Mouse (Mus musculus): Measurements from ENCODE around the gene Gm29776. TPM values are rescaled to one million over a fixed set of nuclear protein-coding genes. Genes with fewer than 3 reads are reported as not detected.

Gm29776 gene
- polyA plus RNA-seq, 1 experiment from 2014 or later = 0.28 TPM

- peak overlapping the region; percentile 44 for H3K9ac ChIP-seq (ENCODE audit: low read depth, low read length)
- H3K36me3 ChIP-seq (ENCODE audit: control insufficient read depth, insufficient read depth, low read length) = no peaks in the 10 kb centered on the region
- H3K27ac ChIP-seq (ENCODE audit: low read depth, low read length) = peak overlapping the region; percentile 69
- no peaks in the 10 kb centered on the region for H3K9me3 ChIP-seq (ENCODE audit: control insufficient read depth, low read length)
- no peaks in the 10 kb centered on the region for H3K27me3 ChIP-seq (replicated peaks; ENCODE audit: control insufficient read depth, insufficient read depth, low read length)
- H3K4me1 ChIP-seq (ENCODE audit: control insufficient read depth, insufficient read depth, low read depth, low read length) = peaks cover 6% of the 10 kb centered on the region
- peak; percentile 73 for ATAC-seq
- H3K4me3 ChIP-seq (ENCODE audit: low read length) = peak overlapping the region; percentile 38
- 3% methylated on average over 15 of the region's 15 CpGs for WGBS
- H3K4me2 ChIP-seq (ENCODE audit: low read length) = peak overlapping the region; percentile 64
Observed at GRCm38 (mm10) chr14:54714617-54715081, 16.0 kb upstream of the Gm29776 start.

GRCm38 (mm10) chr14:54714121-54714520 is 15.5 kb upstream of the Gm29776 start:
- 2% methylated on average over 13 of the region's 13 CpGs for WGBS
- Histone ChIP-seq H3K27ac (ENCODE audit: low read depth, low read length) (peak overlapping the region; percentile 69), H3K9me3 (ENCODE audit: control insufficient read depth, low read length) (no peaks in the 10 kb centered on the region)

GRCm38 (mm10) chr14:54712861-54713260 is 14.2 kb upstream of the Gm29776 start:
- peaks cover 6% of the 10 kb centered on the region for H3K4me1 ChIP-seq (ENCODE audit: control insufficient read depth, insufficient read depth, low read depth, low read length)
- H3K36me3 ChIP-seq (ENCODE audit: control insufficient read depth, insufficient read depth, low read length) = no peaks in the 10 kb centered on the region
- H3K27ac ChIP-seq (ENCODE audit: low read depth, low read length) = no peak overlapping the region
- WGBS = 76% methylated on average over 8 of the region's 8 CpGs
- no peak overlapping the region for H3K4me2 ChIP-seq (ENCODE audit: low read length)
- no peak for ATAC-seq
- H3K9ac ChIP-seq (ENCODE audit: low read depth, low read length) = no peak overlapping the region
- H3K27me3 ChIP-seq (replicated peaks; ENCODE audit: control insufficient read depth, insufficient read depth, low read length) = no peaks in the 10 kb centered on the region
- no peaks in the 10 kb centered on the region for H3K9me3 ChIP-seq (ENCODE audit: control insufficient read depth, low read length)
- H3K4me3 ChIP-seq (ENCODE audit: low read length) = no peak overlapping the region

More at GRCm38 (mm10) chr14:54714121-54714520, 15.5 kb upstream of the Gm29776 start:
- H3K4me1 ChIP-seq (ENCODE audit: control insufficient read depth, insufficient read depth, low read depth, low read length) = peaks cover 6% of the 10 kb centered on the region
- H3K4me3 ChIP-seq (ENCODE audit: low read length) = peak overlapping the region; percentile 38
- H3K36me3 ChIP-seq (ENCODE audit: control insufficient read depth, insufficient read depth, low read length) = no peaks in the 10 kb centered on the region
- H3K27me3 ChIP-seq (replicated peaks; ENCODE audit: control insufficient read depth, insufficient read depth, low read length) = no peaks in the 10 kb centered on the region
- peak overlapping the region; percentile 64 for H3K4me2 ChIP-seq (ENCODE audit: low read length)
- peak; percentile 75 for ATAC-seq
- H3K9ac ChIP-seq (ENCODE audit: low read depth, low read length) = peak overlapping the region; percentile 44

GRCm38 (mm10) chr14:54712074-54712473 is 13.4 kb upstream of the Gm29776 start, which contains the start of gene Cebpe:
TSS of gene Cebpe (minus strand) at chr14:54712174.
- H3K27me3 ChIP-seq (replicated peaks; ENCODE audit: control insufficient read depth, insufficient read depth, low read length) = no peaks in the 10 kb centered on the region
- no peak within 1 kb of the TSS for H3K27ac ChIP-seq (ENCODE audit: low read depth, low read length)
- no peak within 1 kb of the TSS for H3K4me3 ChIP-seq (ENCODE audit: low read length)
- no peak for ATAC-seq
- H3K36me3 ChIP-seq (ENCODE audit: control insufficient read depth, insufficient read depth, low read length) = no peaks in the 10 kb centered on the region
- WGBS = 87% methylated on average over 7 of the region's 7 CpGs
- peaks cover 6% of the 10 kb centered on the region for H3K4me1 ChIP-seq (ENCODE audit: control insufficient read depth, insufficient read depth, low read depth, low read length)
- no peak within 1 kb of the TSS for H3K9ac ChIP-seq (ENCODE audit: low read depth, low read length)
- no peak within 1 kb of the TSS for H3K4me2 ChIP-seq (ENCODE audit: low read length)
- H3K9me3 ChIP-seq (ENCODE audit: control insufficient read depth, low read length) = no peaks in the 10 kb centered on the region

GRCm38 (mm10) chr14:54709054-54709453 is 10.4 kb upstream of the Gm29776 start:
- H3K4me3 ChIP-seq (ENCODE audit: low read length) = no peak overlapping the region
- WGBS = 89% methylated on average over 9 of the region's 9 CpGs
- H3K4me1 ChIP-seq (ENCODE audit: control insufficient read depth, insufficient read depth, low read depth, low read length) = no peaks in the 10 kb centered on the region
- H3K36me3 ChIP-seq (ENCODE audit: control insufficient read depth, insufficient read depth, low read length) = no peaks in the 10 kb centered on the region
- H3K27me3 ChIP-seq (replicated peaks; ENCODE audit: control insufficient read depth, insufficient read depth, low read length) = no peaks in the 10 kb centered on the region
- no peak for ATAC-seq
- no peak overlapping the region for H3K9ac ChIP-seq (ENCODE audit: low read depth, low read length)
- H3K4me2 ChIP-seq (ENCODE audit: low read length) = no peak overlapping the region
- no peak overlapping the region for H3K27ac ChIP-seq (ENCODE audit: low read depth, low read length)
- no peaks in the 10 kb centered on the region for H3K9me3 ChIP-seq (ENCODE audit: control insufficient read depth, low read length)

- 56% methylated on average over 16 of the region's 17 CpGs for WGBS
- Histone ChIP-seq H3K4me3 (ENCODE audit: low read length) (no peak overlapping the region), H3K27ac (ENCODE audit: low read depth, low read length) (no peak overlapping the region), H3K27me3 (replicated peaks; ENCODE audit: control insufficient read depth, insufficient read depth, low read length) (no peaks in the 10 kb centered on the region), H3K4me2 (ENCODE audit: low read length) (no peak overlapping the region), H3K4me1 (ENCODE audit: control insufficient read depth, insufficient read depth, low read depth, low read length) (no peaks in the 10 kb centered on the region), H3K36me3 (ENCODE audit: control insufficient read depth, insufficient read depth, low read length) (no peaks in the 10 kb centered on the region), H3K9me3 (ENCODE audit: control insufficient read depth, low read length) (no peaks in the 10 kb centered on the region), H3K9ac (ENCODE audit: low read depth, low read length) (no peak overlapping the region)
- no peak for ATAC-seq
Observed at GRCm38 (mm10) chr14:54706589-54707320, 8.1 kb upstream of the Gm29776 start.

GRCm38 (mm10) chr14:54705844-54706243 is 7.2 kb upstream of the Gm29776 start:
- Histone ChIP-seq H3K36me3 (ENCODE audit: control insufficient read depth, insufficient read depth, low read length) (no peaks in the 10 kb centered on the region), H3K27me3 (replicated peaks; ENCODE audit: control insufficient read depth, insufficient read depth, low read length) (no peaks in the 10 kb centered on the region; the same call in 1 of the 2 replicates), H3K4me3 (ENCODE audit: low read length) (no peak overlapping the region), H3K9ac (ENCODE audit: low read depth, low read length) (no peak overlapping the region), H3K27ac (ENCODE audit: low read depth, low read length) (no peak overlapping the region), H3K4me1 (ENCODE audit: control insufficient read depth, insufficient read depth, low read depth, low read length) (no peaks in the 10 kb centered on the region), H3K9me3 (ENCODE audit: control insufficient read depth, low read length) (no peaks in the 10 kb centered on the region), H3K4me2 (ENCODE audit: low read length) (no peak overlapping the region)
- no peak for ATAC-seq
- WGBS = 61% methylated on average over 5 of the region's 5 CpGs

GRCm38 (mm10) chr14:54703207-54703606 is 4.6 kb upstream of the Gm29776 start:
- 76% methylated on average over 10 of the region's 10 CpGs for WGBS
- H3K4me3 ChIP-seq (ENCODE audit: low read length) = no peak overlapping the region
- no peak overlapping the region for H3K4me2 ChIP-seq (ENCODE audit: low read length)
- H3K9me3 ChIP-seq (ENCODE audit: control insufficient read depth, low read length) = no peaks in the 10 kb centered on the region
- ATAC-seq = no peak
- H3K27ac ChIP-seq (ENCODE audit: low read depth, low read length) = no peak overlapping the region
- no peaks in the 10 kb centered on the region; the same call in 1 of the 2 replicates for H3K27me3 ChIP-seq (replicated peaks; ENCODE audit: control insufficient read depth, insufficient read depth, low read length)
- H3K9ac ChIP-seq (ENCODE audit: low read depth, low read length) = no peak overlapping the region
- H3K36me3 ChIP-seq (ENCODE audit: control insufficient read depth, insufficient read depth, low read length) = no peaks in the 10 kb centered on the region
- no peaks in the 10 kb centered on the region for H3K4me1 ChIP-seq (ENCODE audit: control insufficient read depth, insufficient read depth, low read depth, low read length)

GRCm38 (mm10) chr14:54701298-54701697 is 2.7 kb upstream of the Gm29776 start:
- Histone ChIP-seq H3K27ac (ENCODE audit: low read depth, low read length) (no peak overlapping the region), H3K4me3 (ENCODE audit: low read length) (no peak overlapping the region), H3K4me1 (ENCODE audit: control insufficient read depth, insufficient read depth, low read depth, low read length) (no peaks in the 10 kb centered on the region), H3K9ac (ENCODE audit: low read depth, low read length) (no peak overlapping the region), H3K36me3 (ENCODE audit: control insufficient read depth, insufficient read depth, low read length) (no peaks in the 10 kb centered on the region), H3K9me3 (ENCODE audit: control insufficient read depth, low read length) (no peaks in the 10 kb centered on the region), H3K4me2 (ENCODE audit: low read length) (no peak overlapping the region), H3K27me3 (replicated peaks; ENCODE audit: control insufficient read depth, insufficient read depth, low read length) (no peaks in the 10 kb centered on the region; the same call in 1 of the 2 replicates)
- 6% methylated on average over 6 of the region's 6 CpGs for WGBS
- no peak for ATAC-seq

All from hindbrain, embryonic 16.5 days (tissue).